Mouse (Mus musculus): ENCODE measurements around the gene Foxn3.

Gene Foxn3

GRCm38 (mm10) chr12:99526571-99527140 is 36.7 kb downstream of the Foxn3 start:
- DNase-seq (ENCODE audit: low read depth, low spot score) = no peak

DNA sequence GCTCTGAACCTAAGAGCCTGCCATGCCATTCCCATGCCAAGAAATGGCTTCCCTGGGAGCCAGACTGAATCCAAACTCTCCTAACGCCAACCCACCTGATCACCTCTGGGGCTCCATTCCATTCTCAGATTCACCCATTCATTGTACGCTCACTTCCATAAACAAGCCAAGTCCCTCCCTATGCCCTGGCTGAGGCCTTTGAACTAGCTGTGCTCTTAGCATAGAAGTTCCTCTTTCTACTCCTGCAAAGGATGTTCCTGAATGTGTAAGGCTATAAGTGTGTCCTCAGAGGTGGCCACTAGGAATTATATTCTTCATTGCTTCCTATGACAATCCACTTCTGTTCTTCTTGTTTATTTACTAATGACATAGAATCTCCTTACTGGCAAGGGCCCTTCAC is 40.5 kb downstream of the Foxn3 start:
- no peak for DNase-seq (ENCODE audit: low read depth, low spot score)

DNA sequence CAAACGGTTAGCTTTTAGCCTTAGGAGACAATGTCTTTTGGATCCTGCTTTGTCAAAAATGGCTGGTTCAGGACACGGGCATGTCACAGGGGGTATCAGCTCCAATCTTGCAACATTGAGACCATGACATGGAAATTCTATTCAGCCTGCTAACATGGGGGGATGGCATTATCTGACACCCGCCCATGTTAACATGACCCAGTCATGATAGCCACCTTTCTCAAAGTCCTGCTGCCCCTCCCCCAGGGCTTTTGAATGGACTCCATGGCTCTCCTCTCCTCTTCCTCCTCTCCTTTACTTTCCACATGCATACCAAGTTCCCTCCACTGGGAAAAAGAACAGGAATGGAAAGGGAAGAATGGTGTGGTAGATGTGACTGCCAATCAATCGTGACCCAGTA is 43.5 kb downstream of the Foxn3 start:
- DNase-seq (ENCODE audit: low read depth, low spot score) = no peak

- DNase-seq (ENCODE audit: low read depth, low spot score) = no peak
Observed at GRCm38 (mm10) chr12:99519191-99519614, 44.2 kb downstream of the Foxn3 start.

DNA sequence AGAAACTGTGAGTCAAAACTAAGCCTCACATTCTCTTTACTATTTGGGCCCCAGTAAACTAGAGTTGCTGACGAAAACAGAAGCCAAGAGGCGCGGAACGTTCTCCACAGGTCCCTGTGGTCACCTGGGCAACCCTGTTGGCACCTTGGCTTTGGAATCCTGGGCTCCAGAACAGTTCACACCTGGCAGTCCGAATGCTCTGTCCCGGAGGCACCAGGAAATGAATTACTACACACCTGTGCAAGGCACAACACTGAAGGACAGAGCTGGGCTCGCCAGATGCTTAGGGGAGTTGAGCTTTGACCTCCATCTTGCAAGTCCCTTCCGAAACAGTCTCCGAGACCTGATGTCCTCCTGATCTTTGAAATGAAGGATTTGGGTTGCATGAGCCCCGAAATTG is 44.7 kb downstream of the Foxn3 start:
- DNase-seq (ENCODE audit: low read depth, low spot score) = no peak

DNA sequence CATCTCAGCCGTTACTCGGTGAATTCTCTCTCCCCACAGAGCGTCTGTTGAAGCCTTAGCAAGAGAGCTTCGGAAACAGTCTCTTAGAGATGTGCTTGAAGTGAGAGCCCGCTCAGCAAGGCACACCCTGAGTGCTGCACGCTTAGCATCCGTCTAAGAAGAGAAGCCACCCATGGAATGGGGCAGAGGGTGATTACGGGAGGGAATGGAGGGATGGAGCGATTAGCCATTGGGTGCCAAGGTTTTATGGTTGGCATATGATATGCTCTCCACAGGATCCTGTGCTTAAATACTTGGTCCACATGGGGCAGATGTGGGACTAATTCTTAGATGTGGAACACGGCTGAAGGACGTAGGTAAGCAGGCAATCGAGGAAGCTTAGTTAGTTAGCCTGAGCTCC is 45.3 kb downstream of the Foxn3 start:
- no peak for DNase-seq (ENCODE audit: low read depth, low spot score)

DNA sequence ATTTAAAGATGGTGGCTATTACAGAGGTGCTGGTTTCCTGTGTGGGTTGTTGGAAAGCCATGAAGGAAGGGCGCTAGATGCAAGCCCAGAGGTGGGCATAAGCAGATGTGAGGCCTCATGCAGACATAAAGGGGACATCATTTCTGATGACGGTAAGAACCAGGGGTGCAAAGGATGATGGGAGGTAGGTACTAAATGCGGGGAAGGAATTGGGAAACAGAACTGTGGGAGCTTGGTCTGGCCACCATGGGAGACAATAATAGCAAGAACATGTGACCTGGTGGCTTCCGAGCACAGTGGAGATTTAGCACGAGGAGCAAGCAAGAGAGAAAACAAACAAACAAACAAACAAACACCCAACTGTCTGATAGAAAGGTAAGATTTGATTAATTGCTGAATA is 46.1 kb downstream of the Foxn3 start:
- DNase-seq (ENCODE audit: low read depth, low spot score) = no peak

DNA sequence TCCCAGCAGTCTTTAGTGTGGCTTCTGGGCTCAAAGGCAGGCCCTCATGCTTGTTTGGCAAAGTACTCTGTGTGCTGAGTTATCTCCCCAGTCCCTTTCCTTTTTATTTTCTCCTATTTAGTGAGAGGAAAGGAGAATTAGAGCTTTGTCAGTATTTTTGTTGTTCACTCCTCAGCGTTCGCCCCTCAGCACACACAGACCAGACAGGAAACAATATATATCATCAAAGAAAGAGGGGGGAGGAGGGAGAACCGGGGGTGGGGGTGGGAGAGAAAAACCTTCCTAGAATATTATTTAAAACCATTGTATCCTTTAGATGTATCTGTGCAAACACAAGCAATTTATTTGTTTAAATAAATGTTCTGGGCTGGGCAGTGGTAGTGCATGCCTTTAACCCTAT is 47.9 kb downstream of the Foxn3 start:
- DNase-seq (ENCODE audit: low read depth, low spot score) = no peak

GRCm38 (mm10) chr12:99511644-99512043 is 51.7 kb downstream of the Foxn3 start:
- DNase-seq (ENCODE audit: low read depth, low spot score) = no peak

GRCm38 (mm10) chr12:99510759-99511158 is 52.6 kb downstream of the Foxn3 start:
- no peak for DNase-seq (ENCODE audit: low read depth, low spot score)

DNA sequence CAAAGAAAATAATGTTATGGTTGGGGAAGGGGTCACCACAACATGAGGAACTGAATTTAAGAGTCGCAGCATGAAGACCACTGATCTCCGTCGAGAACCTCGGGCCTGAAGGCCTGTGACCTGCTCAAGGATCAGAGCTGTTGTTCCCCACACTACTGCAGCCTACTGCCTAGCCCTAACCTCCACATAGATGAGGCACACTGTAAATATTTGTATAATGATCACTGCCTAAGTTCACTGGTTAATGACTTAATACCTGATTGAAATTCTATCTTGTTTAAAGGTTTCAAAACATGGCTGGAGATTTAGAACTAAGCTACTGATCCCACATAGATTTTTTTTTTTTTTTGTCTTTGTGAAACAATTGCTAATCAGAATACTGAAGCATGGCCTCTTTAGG is 61.2 kb downstream of the Foxn3 start:
- no peak for DNase-seq (ENCODE audit: low read depth, low spot score)

- DNase-seq (ENCODE audit: low read depth, low spot score) = no peak
Observed at GRCm38 (mm10) chr12:99498978-99499694, 64.2 kb downstream of the Foxn3 start.

GRCm38 (mm10) chr12:99498189-99498977 is 65.0 kb downstream of the Foxn3 start:
- no peak for DNase-seq (ENCODE audit: low read depth, low spot score)

GRCm38 (mm10) chr12:99496945-99497344 is 66.4 kb downstream of the Foxn3 start:
- DNase-seq (ENCODE audit: low read depth, low spot score) = no peak

GRCm38 (mm10) chr12:99490216-99490615 is 73.2 kb downstream of the Foxn3 start:
- no peak for DNase-seq (ENCODE audit: low read depth, low spot score)

- no peak for DNase-seq (ENCODE audit: low read depth, low spot score)
Observed at GRCm38 (mm10) chr12:99489001-99489592, 74.3 kb downstream of the Foxn3 start.

DNA sequence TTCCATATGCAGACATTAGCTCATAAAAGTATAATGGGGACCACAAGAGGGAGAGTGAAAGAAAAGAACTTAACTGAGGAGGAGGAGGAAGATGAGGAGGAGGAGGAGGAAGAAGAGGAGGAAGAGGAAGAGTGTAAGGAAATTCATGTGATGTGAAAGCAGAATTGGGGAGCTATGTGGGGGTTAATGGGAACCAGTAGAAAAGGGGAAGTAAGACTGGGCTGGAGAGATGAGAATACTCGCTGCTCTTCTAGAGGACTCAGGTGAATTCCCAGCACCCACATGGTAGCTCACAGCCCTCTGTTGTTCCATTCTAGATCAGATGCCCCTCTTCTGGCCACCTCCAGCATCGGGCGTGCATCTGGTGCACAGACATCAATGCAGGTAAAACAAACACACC is 83.0 kb downstream of the Foxn3 start:
- DNase-seq (ENCODE audit: low read depth, low spot score) = no peak

GRCm38 (mm10) chr12:99474176-99474575 is 89.2 kb downstream of the Foxn3 start:
- DNase-seq (ENCODE audit: low read depth, low spot score) = no peak

GRCm38 (mm10) chr12:99473406-99474133 is 89.8 kb downstream of the Foxn3 start:
- no peak for DNase-seq (ENCODE audit: low read depth, low spot score)

DNA sequence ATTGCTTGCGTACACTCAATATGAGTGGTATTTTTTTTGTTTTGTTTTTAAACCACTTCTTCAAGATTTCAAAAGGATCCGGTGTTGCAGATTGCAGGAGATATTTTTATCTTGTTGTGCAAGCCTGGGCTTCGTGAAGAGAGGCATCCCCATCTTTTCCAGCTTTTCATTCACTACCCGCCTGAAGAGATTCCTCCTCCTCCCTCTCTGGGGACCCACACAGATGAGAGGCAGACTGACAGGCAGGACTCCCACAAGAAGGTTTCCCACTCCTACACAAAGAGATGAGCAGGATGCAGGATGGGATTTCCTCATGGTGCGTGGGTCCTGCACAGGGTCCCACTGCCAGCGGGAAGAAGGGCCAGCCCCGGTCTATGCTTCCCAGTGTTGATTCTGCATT is 92.0 kb downstream of the Foxn3 start:
- DNase-seq (ENCODE audit: low read depth, low spot score) = no peak

DNA sequence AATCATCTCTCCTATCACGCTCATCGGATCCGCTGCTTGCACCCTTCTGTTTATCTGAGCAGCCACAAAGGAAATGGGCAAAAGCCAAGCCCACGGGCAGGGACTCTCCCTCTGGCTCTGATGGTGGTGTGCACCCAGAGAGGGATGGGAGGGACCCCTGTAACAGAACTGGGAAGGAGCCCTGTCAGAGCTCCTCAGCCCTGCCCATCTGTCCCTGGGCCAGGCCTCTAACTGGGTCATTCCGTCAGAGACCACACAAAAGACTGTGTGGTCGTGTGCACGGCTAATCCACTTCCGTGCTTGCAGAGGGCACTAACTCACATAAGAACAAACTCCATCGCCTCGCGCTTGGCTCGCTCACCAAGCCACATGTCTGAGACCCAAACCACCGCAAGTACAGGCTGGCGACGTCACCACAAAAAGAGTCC is 95.5 kb downstream of the Foxn3 start:
- no peak for DNase-seq (ENCODE audit: low read depth, low spot score)
